Mouse (Mus musculus): ENCODE data around the gene Cpa5.

The Cpa5 gene

DNA sequence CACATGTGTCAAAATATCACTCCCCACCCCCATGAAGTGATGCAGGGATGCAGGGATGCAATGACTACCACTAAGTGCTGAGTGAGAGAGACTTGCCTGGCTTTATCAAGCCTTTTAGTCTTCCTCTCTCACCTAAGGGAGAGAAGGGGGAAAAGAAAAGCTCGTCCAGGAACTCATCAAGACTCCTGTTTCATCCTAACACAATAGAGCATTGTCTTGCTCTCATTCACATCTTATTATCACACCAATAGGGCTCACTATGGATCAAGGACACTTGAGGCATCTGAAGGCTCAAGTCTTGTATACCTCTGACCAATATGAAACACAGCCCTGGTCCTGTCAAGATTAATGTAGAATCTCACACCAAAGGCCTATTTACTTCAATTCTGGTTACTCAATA lies 9.8 kb upstream of the Cpa5 start:
- CTCF ChIA-PET = no interaction called here

DNA sequence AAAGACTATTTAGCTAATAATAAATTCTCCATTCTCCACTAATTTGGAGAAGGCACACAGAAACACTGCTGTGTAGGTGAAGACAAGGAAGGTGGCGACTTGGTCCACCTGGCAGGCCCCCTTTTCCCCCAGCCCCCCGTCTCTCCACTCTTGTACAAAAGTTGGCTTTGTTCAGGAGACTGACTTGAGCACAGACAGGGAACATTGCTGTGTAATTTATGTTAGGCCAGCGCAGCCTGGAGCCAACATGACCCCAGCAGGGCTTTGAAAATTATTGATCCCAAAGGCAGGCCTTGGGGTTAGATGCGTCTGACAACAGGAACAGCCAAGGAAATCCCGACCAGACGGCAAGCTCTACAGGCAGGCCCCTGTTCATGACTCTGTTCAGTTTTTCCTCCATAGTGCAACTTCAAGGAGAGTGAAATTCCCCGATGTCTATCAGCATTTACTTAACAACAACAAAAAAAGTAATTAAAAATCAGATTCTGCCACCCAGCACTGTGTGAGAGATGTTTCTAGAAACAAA lies 6.4 kb upstream of the Cpa5 start:
- CTCF ChIA-PET = no interaction called here

DNA sequence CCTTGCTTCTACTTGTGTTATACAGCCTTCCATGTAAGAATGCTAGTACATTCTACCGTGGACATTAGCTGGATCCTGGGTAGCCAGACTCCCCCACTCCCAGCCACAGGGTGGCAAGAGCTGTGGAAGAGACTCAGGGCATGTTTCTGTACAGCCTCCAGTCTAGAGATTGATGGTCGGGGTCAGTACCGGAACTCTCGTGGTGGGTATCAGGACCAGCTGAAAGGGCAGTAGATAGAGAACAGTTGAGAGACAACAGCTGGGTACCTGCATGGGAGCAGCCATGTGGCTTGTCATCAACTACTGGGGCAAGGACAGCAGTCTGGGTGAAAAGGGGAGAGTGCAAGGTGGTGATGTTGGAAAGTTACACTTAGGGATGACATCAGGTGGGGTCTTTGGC lies 5.7 kb upstream of the Cpa5 start:
- CTCF ChIA-PET = no interaction called here

DNA sequence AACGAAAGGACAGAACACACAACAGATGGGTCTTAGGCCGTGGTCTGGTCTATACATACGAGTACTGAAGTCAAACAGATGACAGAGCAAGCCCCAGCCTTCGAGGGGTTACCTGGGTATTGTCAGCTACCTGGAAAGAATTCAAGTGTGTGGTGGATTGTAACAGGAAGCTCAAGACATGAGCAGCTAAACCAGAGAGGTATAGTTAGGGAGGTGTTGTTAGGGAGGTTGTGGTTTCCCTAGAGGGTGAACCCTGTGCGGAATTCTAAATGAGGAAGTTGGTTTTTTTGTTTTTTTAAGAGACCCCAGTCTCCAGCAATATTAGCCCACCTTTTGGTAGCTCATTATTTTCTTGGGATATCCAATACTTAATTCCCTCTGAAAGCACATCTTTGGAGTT lies 5.1 kb upstream of the Cpa5 start:
- CTCF ChIA-PET = no interaction called here

DNA sequence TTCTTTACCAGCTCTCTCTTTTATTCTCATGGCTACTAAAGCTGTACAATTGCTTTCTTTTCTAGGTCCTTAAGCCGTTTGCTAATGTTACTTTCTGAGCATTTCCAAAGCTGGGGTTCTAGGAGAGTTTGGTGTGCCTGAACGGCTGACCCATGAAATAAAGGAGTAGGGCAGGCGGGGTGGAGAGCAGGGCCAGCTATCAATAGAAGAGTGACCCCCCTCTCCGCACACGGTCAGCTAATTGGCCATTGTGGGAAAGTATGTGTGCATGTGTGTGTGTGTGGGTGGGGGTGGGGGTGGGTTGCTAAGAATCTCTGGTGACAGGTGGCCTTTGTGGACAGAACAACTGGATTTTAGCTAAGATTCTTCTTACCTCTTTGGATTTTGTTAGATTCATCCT lies 402 bp downstream of the Cpa5 start:
- CTCF ChIA-PET = interaction anchor here (0.6 kb wide), 1 partner anchor 944 kb away, joined by 4 read pairs; no protein-coding TSS in a partner anchor

DNA sequence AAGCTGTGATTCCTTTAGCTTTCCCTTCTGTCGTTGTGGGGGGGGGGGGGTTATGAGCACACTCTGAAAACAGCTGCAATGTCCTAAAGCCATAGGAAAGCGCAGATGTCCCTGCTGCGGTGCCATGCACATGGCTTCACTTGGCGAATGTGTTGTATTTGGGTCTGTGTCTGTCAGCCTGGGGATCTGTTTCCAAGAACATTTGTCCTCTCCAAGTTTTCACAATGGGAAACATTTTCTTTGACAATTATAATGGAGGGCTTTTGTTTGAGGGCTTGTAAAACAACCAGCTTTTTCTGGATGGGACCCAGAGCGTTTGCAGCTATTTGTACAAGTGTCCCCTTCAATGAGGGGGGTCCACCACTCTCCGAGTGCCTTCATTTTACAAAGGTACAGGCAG lies 3.4 kb downstream of the Cpa5 start:
- CTCF ChIA-PET = no interaction called here

DNA sequence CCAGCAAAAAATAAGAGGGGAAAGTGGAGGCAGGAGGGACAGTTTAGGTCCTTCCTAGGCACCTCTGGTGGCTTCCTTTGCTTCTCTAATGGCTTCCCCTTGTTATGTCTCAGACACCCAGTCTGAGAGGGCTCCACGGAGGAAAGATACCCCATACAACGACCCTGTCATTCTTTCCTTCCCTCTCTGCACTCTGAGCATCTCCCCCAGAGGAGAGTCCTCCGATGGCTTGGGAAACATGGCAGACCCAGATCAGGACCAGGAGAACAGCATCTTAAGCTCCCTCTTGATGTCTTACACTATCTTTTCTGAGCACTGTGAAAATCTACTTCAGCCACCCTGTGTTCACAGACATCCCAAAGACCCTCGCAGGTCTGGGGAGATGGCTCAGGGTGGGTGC lies 4.9 kb downstream of the Cpa5 start:
- CTCF ChIA-PET = no interaction called here

DNA sequence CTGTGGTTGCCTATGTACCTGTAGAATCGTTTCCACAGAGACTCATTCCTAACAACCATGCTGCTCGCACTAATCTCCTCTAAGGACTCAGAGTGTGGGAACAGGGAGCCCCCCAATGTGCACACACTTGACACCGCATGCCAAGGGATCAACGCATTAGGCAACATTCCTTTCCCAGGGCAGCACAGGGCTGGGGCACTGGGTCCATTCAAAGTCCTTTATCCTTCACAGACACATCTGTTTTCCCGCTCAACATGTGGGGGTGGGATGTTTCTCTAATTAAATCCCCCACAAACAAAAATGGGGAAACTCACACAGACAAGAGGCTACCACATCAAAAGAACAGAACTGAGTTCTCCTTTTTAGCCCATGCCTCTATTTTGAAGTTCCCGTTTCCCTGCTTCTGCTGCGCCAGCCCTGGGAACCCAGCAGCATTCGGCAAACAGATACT lies 5.7 kb downstream of the Cpa5 start:
- CTCF ChIA-PET = interaction anchor here (1.0 kb wide), 1 partner anchor 11 kb away, joined by 5 read pairs; no protein-coding TSS in a partner anchor

DNA sequence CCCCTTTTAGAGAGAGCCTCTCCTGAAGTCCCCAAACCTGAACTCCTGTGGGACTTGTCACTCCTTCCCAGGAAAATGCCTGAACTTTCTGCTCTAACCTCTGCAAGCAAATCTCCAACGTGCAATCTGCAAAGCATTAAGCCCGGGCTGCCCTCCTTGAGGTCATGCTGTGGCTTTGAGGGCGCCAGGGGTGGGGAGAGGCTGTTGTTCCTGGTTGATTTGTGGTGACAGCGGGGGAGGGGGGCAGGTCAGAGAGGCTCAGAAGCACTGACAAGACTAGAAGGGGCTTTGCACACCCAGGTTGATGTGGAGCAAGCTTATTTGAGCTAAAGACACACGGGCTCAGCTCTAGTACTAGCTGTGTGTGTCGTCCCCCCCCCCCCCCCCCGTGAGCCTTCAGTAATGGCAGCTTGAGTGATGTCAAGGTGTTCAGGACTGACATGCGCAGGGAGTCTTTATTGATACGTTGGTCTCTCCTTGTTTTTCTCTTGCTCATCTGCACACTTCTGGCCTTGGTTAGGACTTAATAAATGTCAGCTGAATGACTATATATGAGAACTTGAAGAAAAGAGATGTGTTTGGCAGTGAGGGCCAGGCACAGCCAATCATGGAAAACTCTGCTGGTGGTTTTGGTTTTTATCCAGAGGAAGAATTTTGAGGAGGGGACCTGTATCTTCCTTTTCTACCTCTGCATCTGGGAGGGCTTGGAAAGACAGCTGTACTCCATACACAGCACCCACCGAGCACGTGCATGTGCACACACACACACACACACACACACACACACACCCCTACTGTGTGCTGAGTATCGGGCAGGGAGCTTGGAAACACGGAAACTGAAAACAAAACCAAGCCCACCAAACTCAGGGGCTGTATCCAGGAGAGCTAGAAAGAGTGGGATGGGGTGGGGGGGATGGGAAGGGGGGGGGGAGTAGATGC lies 6.5 kb downstream of the Cpa5 start:
- CTCF ChIA-PET = interaction anchor here (0.6 to 1.0 kb wide), 3 partner anchors 11 to 46 kb away, joined by 3 to 5 read pairs (median 5); no protein-coding TSS in a partner anchor

DNA sequence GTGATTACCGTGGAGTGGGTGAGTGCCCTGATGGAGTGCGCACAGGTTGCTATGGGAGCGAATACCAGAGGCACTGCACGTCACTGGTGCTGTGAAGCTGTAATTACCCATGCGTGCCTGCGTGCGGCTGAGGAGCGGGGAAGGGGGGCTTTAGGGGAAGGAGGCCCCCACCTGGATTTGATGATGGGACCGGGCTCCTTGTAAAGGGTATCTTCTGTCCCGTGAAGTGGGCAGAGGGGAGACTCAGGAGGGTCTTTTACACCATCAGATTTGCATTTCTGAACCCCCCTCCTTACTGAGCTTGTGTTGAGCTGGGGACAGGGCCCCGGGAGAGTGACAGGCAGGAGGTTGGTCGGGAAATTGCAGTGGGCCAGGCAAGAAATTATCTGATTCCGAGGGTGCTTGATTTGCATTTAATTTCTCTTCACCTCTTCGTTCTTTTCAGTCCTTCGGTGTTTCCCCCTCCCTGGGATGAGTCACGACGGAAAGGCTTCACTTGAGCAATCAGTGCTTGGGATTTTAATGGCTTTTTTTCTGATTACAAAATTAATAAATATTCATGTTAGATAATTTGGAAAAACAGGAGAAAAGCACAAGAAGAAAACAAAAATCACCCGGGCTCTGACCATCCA lies 7.3 kb downstream of the Cpa5 start:
- CTCF ChIA-PET = interaction anchor here (0.6 to 0.9 kb wide), 2 partner anchors 20 to 45 kb away, joined by 3 to 5 read pairs; no protein-coding TSS in a partner anchor

DNA sequence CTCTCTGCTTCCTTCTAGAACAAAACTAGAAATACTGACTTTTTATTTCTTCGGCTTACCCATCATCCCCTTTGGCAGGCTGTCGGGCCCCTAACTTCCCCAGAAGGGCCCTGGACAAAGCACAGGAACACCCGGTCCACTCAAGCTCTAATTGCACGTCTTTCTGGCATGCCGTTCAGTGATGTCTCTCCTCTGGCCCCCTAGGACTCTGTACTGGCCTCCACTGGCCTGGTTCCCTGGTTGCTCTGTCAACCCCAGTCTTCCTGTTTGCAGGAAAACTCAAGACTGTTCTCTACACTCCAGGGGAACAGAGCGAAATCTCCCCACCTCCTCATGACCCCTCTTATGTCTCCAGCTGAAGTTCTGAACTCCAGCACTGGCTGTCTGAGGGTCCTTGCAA lies 7.9 kb downstream of the Cpa5 start:
- CTCF ChIA-PET = no interaction called here

DNA sequence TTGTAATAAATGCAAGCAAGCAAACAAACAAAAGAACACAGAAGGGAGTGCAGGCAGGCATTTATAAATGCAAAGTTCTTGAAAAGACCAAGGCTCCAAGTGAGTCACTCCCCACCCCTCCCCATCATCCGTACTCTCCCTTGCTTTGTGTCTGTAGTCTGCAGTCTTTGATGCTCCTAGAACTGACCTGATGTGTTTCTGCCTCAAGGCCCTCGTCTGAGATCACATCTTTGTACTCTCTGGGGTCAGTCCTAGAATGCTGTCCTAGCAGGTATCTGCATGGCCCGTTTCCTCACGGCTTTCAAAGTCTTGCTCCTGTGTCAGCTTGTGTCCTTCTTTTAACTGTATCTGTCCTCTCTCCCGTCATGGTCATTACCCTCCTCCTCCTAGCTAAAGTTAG lies 8.8 kb downstream of the Cpa5 start:
- CTCF ChIA-PET = no interaction called here

DNA sequence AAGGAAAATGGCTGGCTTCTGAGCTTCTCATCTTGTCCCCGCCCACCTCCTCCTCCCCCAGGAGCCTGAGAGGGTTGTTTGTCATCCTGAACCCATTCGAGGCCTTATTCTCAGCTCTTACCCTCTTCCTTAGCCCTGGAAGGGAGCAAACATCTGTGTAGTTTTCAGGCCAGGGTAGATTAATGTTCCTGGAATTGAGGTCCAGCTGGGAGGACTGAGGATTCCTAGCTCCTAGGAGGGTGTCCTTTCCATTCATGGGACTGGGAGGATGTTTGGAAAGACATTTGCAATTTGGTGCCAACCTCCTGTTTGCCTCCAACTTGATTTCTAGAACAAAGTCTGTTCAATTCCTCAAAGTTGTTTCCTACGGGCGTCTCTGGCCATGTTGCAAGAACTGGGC lies 9.8 kb downstream of the Cpa5 start:
- CTCF ChIA-PET = no interaction called here

DNA sequence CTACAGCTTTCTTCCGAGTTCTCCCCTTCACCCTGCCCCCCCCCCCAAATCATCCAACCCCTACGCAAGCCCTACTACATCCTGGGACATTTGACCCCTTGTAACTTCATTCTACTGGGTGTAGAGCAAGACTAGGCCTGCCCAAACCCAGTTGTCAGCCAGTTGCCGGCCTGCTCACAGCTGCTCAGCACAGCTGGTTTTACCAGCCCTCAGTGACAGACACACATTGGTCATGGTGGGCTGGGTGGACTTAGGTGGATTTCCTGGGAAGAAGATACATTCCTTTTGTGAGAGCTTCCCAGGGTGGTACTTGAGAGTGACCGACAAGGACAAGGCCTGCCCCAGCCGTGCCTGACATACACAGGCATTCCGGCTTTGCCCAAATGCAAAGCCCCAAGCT lies 10.2 kb downstream of the Cpa5 start:
- CTCF ChIA-PET = no interaction called here

DNA sequence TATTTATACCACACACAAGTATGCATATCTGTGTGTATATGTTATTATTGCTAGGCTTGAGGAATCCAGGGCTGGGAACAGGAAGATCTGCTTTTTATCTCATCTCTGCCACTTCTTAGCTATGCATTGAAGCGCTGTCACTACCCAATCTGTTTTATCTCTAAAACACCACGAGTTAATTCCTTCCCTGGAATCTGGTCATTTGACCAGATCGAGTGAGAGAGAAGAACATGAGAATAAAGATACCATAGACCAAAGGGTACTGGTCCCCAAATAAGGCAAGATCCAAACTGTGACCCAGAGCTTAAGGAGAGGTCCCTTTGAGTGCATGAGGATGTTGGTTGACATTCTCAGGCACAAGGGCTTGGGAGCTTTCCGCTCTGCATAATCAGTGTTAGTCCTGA lies 11.2 kb downstream of the Cpa5 start:
- CTCF ChIA-PET = no interaction called here

DNA sequence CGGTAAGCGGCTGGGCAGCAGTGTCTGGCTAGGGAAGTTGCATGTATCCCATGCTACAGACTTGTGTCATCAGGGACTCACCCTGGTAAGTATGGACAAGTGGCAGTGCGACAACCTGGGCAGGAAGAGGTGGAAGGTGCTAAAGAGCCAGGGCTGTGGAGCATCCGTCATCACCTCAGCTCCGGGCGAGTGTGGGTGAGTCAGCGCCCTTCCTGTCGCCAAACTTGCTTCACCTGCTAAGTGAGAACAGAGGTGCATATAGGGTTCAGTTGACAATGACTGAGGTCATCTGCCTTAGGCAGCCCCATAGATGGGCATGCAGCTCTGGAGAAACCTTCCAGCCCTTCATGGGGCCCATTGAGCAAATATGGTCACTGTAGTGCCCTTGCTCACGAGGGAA lies 14.0 kb downstream of the Cpa5 start:
- CTCF ChIA-PET = no interaction called here

DNA sequence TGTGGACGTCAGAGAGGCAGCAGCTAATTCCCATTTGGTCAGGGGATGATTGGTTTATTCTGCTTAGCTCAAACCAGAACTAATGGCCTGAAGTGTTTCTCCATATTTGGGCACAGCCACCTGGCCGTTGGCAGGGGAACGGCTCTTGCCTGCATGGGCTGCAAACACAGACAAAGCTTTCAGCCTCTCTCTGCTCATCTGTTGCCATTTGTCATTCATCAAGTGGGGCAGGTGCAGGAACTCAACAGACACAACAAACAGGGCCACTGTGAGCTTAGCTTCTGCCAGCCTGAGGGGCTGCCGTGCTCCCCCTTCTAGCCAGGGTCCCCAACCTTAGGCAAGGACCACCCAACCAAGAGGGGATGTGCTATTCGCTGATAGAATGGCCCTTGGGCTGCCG lies 17.3 kb downstream of the Cpa5 start:
- CTCF ChIA-PET = interaction anchor here (0.7 to 1.1 kb wide), 2 partner anchors 11 to 22 kb away, joined by 5 to 19 read pairs; no protein-coding TSS in a partner anchor

DNA sequence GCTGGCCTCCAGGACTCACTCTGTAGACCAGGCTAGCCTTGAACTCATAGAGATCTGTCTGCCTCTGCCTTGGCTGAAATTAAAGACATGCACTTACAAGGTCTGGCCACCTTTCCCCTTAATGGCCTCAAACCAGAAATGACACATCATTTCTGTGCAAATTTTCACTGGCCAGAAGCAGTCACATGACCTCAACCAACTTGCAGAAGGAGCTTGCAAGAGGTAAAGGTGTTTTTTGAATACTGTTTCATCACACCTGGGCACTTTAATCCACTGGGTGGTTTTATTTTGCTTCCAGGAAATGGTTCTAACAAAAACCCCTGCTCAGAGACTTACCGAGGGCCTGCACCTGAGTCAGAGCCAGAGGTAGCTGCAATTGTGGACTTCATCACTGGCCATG lies 19.2 kb downstream of the Cpa5 start:
- CTCF ChIA-PET = interaction anchor here (0.6 kb wide), 1 partner anchor 13 kb away, joined by 9 read pairs; no protein-coding TSS in a partner anchor

DNA sequence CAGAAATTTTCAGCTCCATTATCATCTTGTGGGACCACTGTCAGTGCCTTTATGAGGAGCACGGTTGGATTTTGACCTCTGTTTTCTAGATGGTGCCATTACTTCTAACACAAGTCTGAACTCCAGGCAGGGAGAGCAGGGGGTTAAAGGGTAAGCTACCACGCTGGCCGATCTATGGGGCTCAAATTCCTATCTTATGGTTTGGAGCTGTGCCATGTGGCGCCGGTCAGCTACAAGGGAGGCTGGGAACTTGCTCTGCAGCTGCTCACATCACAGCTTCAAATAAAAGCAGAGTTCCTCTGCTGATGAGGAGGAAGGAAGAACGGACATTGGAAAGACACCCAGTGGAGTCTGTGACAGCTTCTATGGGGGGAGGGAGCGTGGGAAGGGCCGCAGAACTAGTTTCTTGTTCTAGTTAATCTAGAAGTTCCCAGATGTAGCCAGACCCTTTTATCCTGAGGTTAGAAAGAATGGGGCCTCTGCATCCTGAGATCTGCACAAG lies 24.6 kb downstream of the Cpa5 start:
- CTCF ChIA-PET = no interaction called here

DNA sequence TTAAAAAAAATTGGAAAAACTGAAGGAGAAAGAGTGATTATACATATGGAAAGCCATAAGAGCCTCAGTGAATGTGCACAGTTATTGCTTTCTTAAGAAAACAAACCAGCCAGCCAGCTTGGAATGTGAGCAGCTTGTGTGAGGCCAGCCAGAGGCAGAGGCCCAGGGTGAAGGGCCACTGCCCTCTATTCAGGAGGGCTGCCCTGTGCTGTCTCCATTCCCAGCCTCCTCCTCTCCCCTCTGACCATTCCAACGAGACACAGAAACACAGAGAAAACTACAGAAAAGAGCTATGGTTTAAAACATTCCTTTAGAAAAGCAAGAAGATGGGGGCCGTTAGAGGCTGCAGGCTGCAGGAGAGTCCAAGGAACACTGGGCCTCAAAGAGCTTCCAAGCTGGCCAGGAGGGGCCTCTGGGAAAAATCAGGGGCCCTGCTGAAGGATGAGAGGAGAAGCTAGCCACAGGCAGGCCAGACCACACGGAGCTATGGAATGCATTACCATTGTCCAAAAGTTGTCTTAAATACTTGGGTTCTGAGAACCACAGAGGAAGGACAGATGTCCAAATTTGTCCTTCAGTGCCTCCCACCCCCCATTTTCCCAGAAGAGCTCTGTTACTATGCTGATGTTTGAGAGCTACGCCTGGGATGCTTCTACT lies 25.5 kb downstream of the Cpa5 start:
- CTCF ChIA-PET = no interaction called here

DNA sequence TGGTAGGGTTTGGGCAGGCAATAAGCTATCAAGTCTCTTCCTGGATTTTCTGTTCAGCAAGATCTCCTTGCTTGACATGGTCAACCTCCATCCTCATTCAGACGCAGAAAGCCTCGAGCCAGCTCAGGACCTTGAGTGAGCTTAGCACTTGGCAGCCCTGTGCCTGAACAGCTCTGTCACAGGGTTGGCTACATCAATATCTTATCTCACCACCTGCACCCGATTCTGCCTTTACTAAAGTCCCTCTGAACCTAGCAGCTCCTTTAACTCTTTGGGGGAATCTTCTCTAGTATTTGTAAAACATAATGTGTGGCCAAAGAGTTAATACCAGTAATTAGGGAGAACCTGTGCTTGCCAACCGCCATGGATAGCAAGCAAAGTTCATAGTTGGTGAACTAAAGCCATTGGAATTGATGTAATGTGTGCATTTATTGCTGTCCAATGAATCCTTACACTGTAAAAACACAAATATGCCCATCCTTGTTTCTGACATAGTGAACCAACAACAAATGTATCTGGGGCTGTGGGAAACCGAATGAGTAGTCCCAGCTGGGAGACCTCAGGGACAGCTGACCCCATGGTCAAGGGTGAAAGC lies 28.0 kb downstream of the Cpa5 start, which contains the start of gene Cpa1:
Gene Cpa1 (plus strand): TSS at position 545 of the 595 bp plus-strand sequence.
- CTCF ChIA-PET = interaction anchor here (1.0 kb wide), 1 partner anchor 21 kb away, joined by 3 read pairs; no protein-coding TSS in a partner anchor
